Mouse (Mus musculus) liver, embryonic 18 days (tissue): ENCODE measurements around the gene Bace2. TPM values are rescaled to one million over a fixed set of nuclear protein-coding genes. Genes with fewer than 3 reads are reported as not detected.

Experiments
- polyA plus RNA-seq: library from polyadenylated mRNA; depleted of rRNA; stranded (reverse); fragments of >200 nt; gene quantifications from 2 replicates; pipeline ENCODE4 v1.2.3, GENCODE M21; 2012; rRNA removed

The Bace2 gene
- polyA plus RNA-seq, result 1.2 and 1.7 TPM in 2 replicates

GRCm38 (mm10) chr16:97356499-97357187, at the start of gene Bace2:
Bace2 (plus strand) TSS chr16:97356742.

GRCm38 (mm10) chr16:97462481-97463181, 106.1 kb downstream of the Bace2 start, which contains the start of gene Mx1:
Mx1 (minus strand) TSS chr16:97462907.

Other genes starting within 250 kb of the Bace2 start
- gene Dscam, start 186.0 kb upstream of the Bace2 start, polyA plus RNA-seq, result 0.01 TPM in 2 replicates
- 4.0 and 4.5 TPM in 2 replicates for gene Mx1, start 106.2 kb downstream of the Bace2 start, polyA plus RNA-seq
- 0.05 TPM in 1 of 2 replicates, not detected in the other for gene Fam3b, start 158.1 kb downstream of the Bace2 start, polyA plus RNA-seq